9 mouse cellular contexts compared by ENCODE assay signal in genomic region chr10:80881301-80881700, GRCm38 (mm10). TPM values are rescaled to one million over a fixed set of nuclear protein-coding genes. Genes with fewer than 3 reads are reported as not detected.
A peak's percentile ranks its signal among the peaks of the same experiment; 100 is the strongest.
DNase-seq lines count a peak whose midpoint lies in the region; ATAC-seq and TF ChIP-seq lines count a peak whose summit lies in the region.
"Had no signal": no experiment of that assay in that cellular context is flagged by ENCODE, and none has a peak within 500 bp of the region (broad histone marks: within the 10 kb centered on the region; RNA-seq: fewer than 3 reads in every experiment).

No protein-coding gene starts in this region.

- DNase-seq in kidney, adult 11 months, result peak; percentile 67
- no peak for DNase-seq in G1E (ENCODE audit: low spot score)
- peak; percentile 67 to 74 for DNase-seq in cerebellum, adult 2 months
- peak; percentile 82 for DNase-seq in gastrocnemius, postnatal 10 days
- peak; percentile 86 for DNase-seq in limb, embryonic 10.5 days (ENCODE audit: low spot score)
- DNase-seq in retina, embryonic 14.5 days (ENCODE audit: low spot score), result peak; percentile 76
- peak; percentile 51 to 64 for DNase-seq in urinary bladder, postnatal 36 days (ENCODE audit: low spot score in 2 of 2)

- peaks cover 5% of the 10 kb centered on the region; the same call in 1 of the 2 replicates for H3K4me1 ChIP-seq in kidney, embryonic 15.5 days
- H3K4me1 ChIP-seq in G1E (ENCODE audit: insufficient read depth, low read depth, low read length), result peaks cover 34% of the 10 kb centered on the region
- H3K4me1 ChIP-seq in cerebellum, adult 2 months (ENCODE audit: control insufficient read depth, insufficient read depth, low read length), result no peaks in the 10 kb centered on the region
- H3K4me1 ChIP-seq in limb, embryonic 10.5 days, result peaks cover 7% of the 10 kb centered on the region
- H3K4me1 ChIP-seq: midbrain, embryonic 12.5 days had no signal

- TF ChIP-seq CTCF in G1E (IDR thresholded peaks at IDR 0.05; ENCODE audit: low read depth, low read length), result peak; percentile 88
- TF ChIP-seq CTCF in cerebellum, adult 2 months (IDR thresholded peaks at IDR 0.05; ENCODE audit: borderline replicate concordance, insufficient read depth, low read depth, low read length), result peak; percentile 77

- no peak for TF ChIP-seq POLR2A in cerebellum, adult 2 months (IDR thresholded peaks at IDR 0.05; ENCODE audit: borderline replicate concordance, insufficient read depth, low read length)

- no peaks in the 10 kb centered on the region for H3K9me3 ChIP-seq in kidney, embryonic 15.5 days (replicated peaks)
- H3K9me3 ChIP-seq in G1E (replicated peaks), result no peaks in the 10 kb centered on the region
- no peaks in the 10 kb centered on the region for H3K9me3 ChIP-seq in limb, embryonic 10.5 days (replicated peaks)
- H3K9me3 ChIP-seq: midbrain, embryonic 12.5 days had no signal

- no peaks in the 10 kb centered on the region; the same call in 1 of the 2 replicates for H3K27me3 ChIP-seq in kidney, embryonic 15.5 days
- peaks cover 49% of the 10 kb centered on the region for H3K27me3 ChIP-seq in G1E (ENCODE audit: insufficient read depth, low read length)
- H3K27me3 ChIP-seq in cerebellum, adult 2 months (ENCODE audit: control insufficient read depth, insufficient read depth, low read length), result no peaks in the 10 kb centered on the region
- H3K27me3 ChIP-seq in limb, embryonic 10.5 days (ENCODE audit: low read depth, poor library complexity, severe bottlenecking), result no peaks in the 10 kb centered on the region

- H3K36me3 ChIP-seq in kidney, embryonic 15.5 days, result no peaks in the 10 kb centered on the region
- H3K36me3 ChIP-seq in G1E (replicated peaks), result no peaks in the 10 kb centered on the region
- no peaks in the 10 kb centered on the region for H3K36me3 ChIP-seq in limb, embryonic 10.5 days
- H3K36me3 ChIP-seq: midbrain, embryonic 12.5 days had no signal

- H3K9ac ChIP-seq in kidney, embryonic 15.5 days, result no peak overlapping the region
- H3K9ac ChIP-seq: midbrain, embryonic 12.5 days had no signal

- WGBS in kidney, embryonic 15.5 days, result 28% methylated on average over 10 of the region's 10 CpGs
- 24% methylated on average over 10 of the region's 10 CpGs for WGBS in cerebellum, adult 2 months
- WGBS in limb, embryonic 10.5 days, result 29% methylated on average over 10 of the region's 10 CpGs

- ATAC-seq in kidney, embryonic 15.5 days (replicated peaks; ENCODE audit: low FRiP score), result no peak
- no peak for ATAC-seq in G1E (ENCODE audit: extremely low read depth, insufficient number of reproducible peaks, low FRiP score, poor library complexity, severe bottlenecking)

- H3K4me2 ChIP-seq in kidney, embryonic 15.5 days, result no peak overlapping the region
- H3K4me2 ChIP-seq: midbrain, embryonic 12.5 days had no signal

- H3K4me3 ChIP-seq in kidney, embryonic 15.5 days (replicated peaks), result no peak overlapping the region
- H3K4me3 ChIP-seq in G1E (ENCODE audit: low read depth, low read length), result no peak overlapping the region
- no peak overlapping the region for H3K4me3 ChIP-seq in cerebellum, adult 2 months (replicated peaks; ENCODE audit: insufficient read depth, low read depth, low read length)
- H3K4me3 ChIP-seq in limb, embryonic 10.5 days, result no peak overlapping the region
- H3K4me3 ChIP-seq: midbrain, embryonic 12.5 days had no signal

- no peak overlapping the region for H3K27ac ChIP-seq in kidney, embryonic 15.5 days
- no peak overlapping the region for H3K27ac ChIP-seq in cerebellum, adult 2 months (ENCODE audit: insufficient read depth, low read length)
- no peak overlapping the region for H3K27ac ChIP-seq in limb, embryonic 10.5 days
- H3K27ac ChIP-seq: midbrain, embryonic 12.5 days had no signal

RNA-seq across cellular contexts. Expression of gene Tmprss9, which starts 9.7 kb away (rescaled TPM):
- 0.04 TPM in 1 of 2 replicates, not detected in the other for polyA plus RNA-seq in kidney, embryonic 15.5 days (2015; fragmentation: Nextera tagmentation; extraction: Ambion mirVana)
- total RNA-seq in G1E (2014; fragmentation: Nextera tagmentation) (not detected in 2 replicates), G1E (2017) (0.05 and 0.06 TPM in 2 replicates)
- polyA plus RNA-seq in G1E (2012), result 0.02 TPM in 1 of 2 replicates, not detected in the other
- polyA plus RNA-seq in cerebellum, adult 2 months (2012; rRNA removed), result 0.41 and 0.74 TPM in 2 replicates
- total RNA-seq in gastrocnemius, postnatal 10 days (2021), result under 1 TPM in 1 of 2 experiments, not detected in 1; 0.07 TPM
- 0.04 TPM in 2 replicates for polyA plus RNA-seq in limb, embryonic 10.5 days (2016; fragmentation: Nextera tagmentation; extraction: Ambion mirVana)

RNA-seq across cellular contexts. Expression of gene Timm13, which starts 19.5 kb away (rescaled TPM):
- 365 and 368 TPM in 2 replicates for polyA plus RNA-seq in kidney, embryonic 15.5 days (2015; fragmentation: Nextera tagmentation; extraction: Ambion mirVana)
- total RNA-seq in G1E (2014; fragmentation: Nextera tagmentation) (34.0 and 51.2 TPM in 2 replicates), G1E (2017) (70.4 and 75.5 TPM in 2 replicates)
- 295 and 345 TPM in 2 replicates for polyA plus RNA-seq in G1E (2012)
- 208 and 217 TPM in 2 replicates for polyA plus RNA-seq in cerebellum, adult 2 months (2012; rRNA removed)
- total RNA-seq in gastrocnemius, postnatal 10 days (2021), result 100 to 1,000 TPM; 113 to 127 TPM
- polyA plus RNA-seq in limb, embryonic 10.5 days (2016; fragmentation: Nextera tagmentation; extraction: Ambion mirVana), result 342 and 401 TPM in 2 replicates

RNA-seq across cellular contexts. Expression of gene Sppl2b, which starts 26.2 kb away (rescaled TPM):
- polyA plus RNA-seq in kidney, embryonic 15.5 days (2015; fragmentation: Nextera tagmentation; extraction: Ambion mirVana), result 43.8 and 48.1 TPM in 2 replicates
- total RNA-seq in G1E (2014; fragmentation: Nextera tagmentation), result 46.0 and 55.1 TPM in 2 replicates
- 18.0 and 22.1 TPM in 2 replicates for total RNA-seq in G1E (2017)
- polyA plus RNA-seq in G1E (2012), result 76.6 and 92.5 TPM in 2 replicates
- 123 and 132 TPM in 2 replicates for polyA plus RNA-seq in cerebellum, adult 2 months (2012; rRNA removed)
- total RNA-seq in gastrocnemius, postnatal 10 days (2021), result 10 to 100 TPM; 30.5 to 33.0 TPM
- 44.9 and 48.5 TPM in 2 replicates for polyA plus RNA-seq in limb, embryonic 10.5 days (2016; fragmentation: Nextera tagmentation; extraction: Ambion mirVana)

RNA-seq across cellular contexts. Expression of gene Lsm7, which starts 26.3 kb away (rescaled TPM):
- polyA plus RNA-seq in kidney, embryonic 15.5 days (2015; fragmentation: Nextera tagmentation; extraction: Ambion mirVana), result 303 and 328 TPM in 2 replicates
- 51.2 and 53.5 TPM in 2 replicates for total RNA-seq in G1E (2014; fragmentation: Nextera tagmentation)
- 282 and 373 TPM in 2 replicates for total RNA-seq in G1E (2017)
- 226 and 269 TPM in 2 replicates for polyA plus RNA-seq in G1E (2012)
- polyA plus RNA-seq in cerebellum, adult 2 months (2012; rRNA removed), result 213 and 215 TPM in 2 replicates
- total RNA-seq in gastrocnemius, postnatal 10 days (2021), result 10 to 100 TPM; 36.8 to 42.4 TPM
- 358 and 440 TPM in 2 replicates for polyA plus RNA-seq in limb, embryonic 10.5 days (2016; fragmentation: Nextera tagmentation; extraction: Ambion mirVana)

RNA-seq across cellular contexts. Expression of gene Lmnb2, which starts 36.7 kb away (rescaled TPM):
- polyA plus RNA-seq in kidney, embryonic 15.5 days (2015; fragmentation: Nextera tagmentation; extraction: Ambion mirVana), result 55.0 and 59.3 TPM in 2 replicates
- 3.0 and 3.1 TPM in 2 replicates for total RNA-seq in G1E (2014; fragmentation: Nextera tagmentation)
- 4.8 and 5.5 TPM in 2 replicates for total RNA-seq in G1E (2017)
- 10.2 and 11.9 TPM in 2 replicates for polyA plus RNA-seq in G1E (2012)
- polyA plus RNA-seq in cerebellum, adult 2 months (2012; rRNA removed), result 39.0 and 42.8 TPM in 2 replicates
- total RNA-seq in gastrocnemius, postnatal 10 days (2021), result 10 to 100 TPM; 24.0 to 28.1 TPM
- polyA plus RNA-seq in limb, embryonic 10.5 days (2016; fragmentation: Nextera tagmentation; extraction: Ambion mirVana), result 85.0 and 85.4 TPM in 2 replicates
